ENCODE assay signal across 9 mouse cellular contexts in genomic region chr13:110097424-110098050, GRCm38 (mm10).
DNase-seq lines count a peak whose midpoint lies in the region; ATAC-seq and TF ChIP-seq lines count a peak whose summit lies in the region.
"Had no signal": no experiment of that assay in that cellular context is flagged by ENCODE, and none has a peak within 500 bp of the region (broad histone marks: within the 10 kb centered on the region; RNA-seq: fewer than 3 reads in every experiment).

No protein-coding gene starts in this region.

- no peak overlapping the region for H3K9ac ChIP-seq in heart, embryonic 15.5 days
- no peak overlapping the region for H3K9ac ChIP-seq in heart, adult 2 months (ENCODE audit: low read depth, low read length)
- no peak overlapping the region for H3K9ac ChIP-seq in midbrain, embryonic 13.5 days (replicated peaks)
- no peak overlapping the region for H3K9ac ChIP-seq in midbrain, embryonic 16.5 days (ENCODE audit: low read depth, low read length)

- ATAC-seq in heart, embryonic 15.5 days (replicated peaks; ENCODE audit: insufficient number of reproducible peaks, insufficient read depth, low FRiP score, low read depth) = no peak
- ATAC-seq in midbrain, embryonic 13.5 days = no peak
- ATAC-seq in midbrain, embryonic 16.5 days = no peak
- no peak for ATAC-seq in activated CD4-positive, CD25-positive, alpha-beta regulatory T cell, adult 4 months

- no peaks in the 10 kb centered on the region for H3K9me3 ChIP-seq in heart, embryonic 15.5 days (replicated peaks)
- H3K9me3 ChIP-seq in midbrain, embryonic 13.5 days = no peaks in the 10 kb centered on the region
- H3K9me3 ChIP-seq in midbrain, embryonic 16.5 days (replicated peaks; ENCODE audit: control insufficient read depth, low read length, poor library complexity, severe bottlenecking) = no peaks in the 10 kb centered on the region

- intact Hi-C loops in heart, adult 2 months (cut with DNase I) = no loop called here

- H3K27ac ChIP-seq in heart, embryonic 15.5 days = peak overlapping the region; percentile 47
- no peak overlapping the region for H3K27ac ChIP-seq in heart, adult 2 months
- 0 out of 2 replicates have a peak overlapping the region, but pooled peaks have one; percentile 32 for H3K27ac ChIP-seq in midbrain, embryonic 13.5 days
- H3K27ac ChIP-seq in midbrain, embryonic 16.5 days (ENCODE audit: low read length) = no peak overlapping the region

- DNase-seq in heart, adult 2 months = no peak
- DNase-seq in cerebellum, postnatal 25 days = peak; percentile 52 to 71
- DNase-seq in right cerebral cortex, postnatal 10 days (ENCODE audit: low spot score in 2 of 2) = peak; percentile 58
- DNase-seq in embryo, embryonic 9.5 days (ENCODE audit: extremely low spot score) = no peak
- DNase-seq: thymus, adult 2 months had no signal

- H3K27me3 ChIP-seq in heart, embryonic 15.5 days = no peaks in the 10 kb centered on the region
- no peaks in the 10 kb centered on the region for H3K27me3 ChIP-seq in heart, adult 2 months (ENCODE audit: control insufficient read depth, insufficient read depth, low read length)
- no peaks in the 10 kb centered on the region for H3K27me3 ChIP-seq in midbrain, embryonic 13.5 days
- H3K27me3 ChIP-seq in midbrain, embryonic 16.5 days (ENCODE audit: control insufficient read depth, insufficient read depth, low read depth, low read length) = no peaks in the 10 kb centered on the region

- H3K4me1 ChIP-seq in heart, embryonic 15.5 days (replicated peaks) = no peaks in the 10 kb centered on the region
- no peaks in the 10 kb centered on the region for H3K4me1 ChIP-seq in heart, adult 2 months (ENCODE audit: control insufficient read depth, insufficient read depth, low read length)
- peaks cover 28% of the 10 kb centered on the region for H3K4me1 ChIP-seq in midbrain, embryonic 13.5 days (replicated peaks)
- peaks cover 22% of the 10 kb centered on the region for H3K4me1 ChIP-seq in midbrain, embryonic 16.5 days (ENCODE audit: control insufficient read depth, insufficient read depth, low read length)

- no peak for TF ChIP-seq EP300 in heart, adult 2 months (IDR thresholded peaks at IDR 0.05; ENCODE audit: insufficient read depth, low read depth, low read length)

- no peak for TF ChIP-seq CTCF in heart, adult 2 months (IDR thresholded peaks at IDR 0.05)

- no peaks in the 10 kb centered on the region for H3K36me3 ChIP-seq in heart, embryonic 15.5 days
- no peaks in the 10 kb centered on the region for H3K36me3 ChIP-seq in heart, adult 2 months (ENCODE audit: control insufficient read depth, insufficient read depth, low read length)
- no peaks in the 10 kb centered on the region for H3K36me3 ChIP-seq in midbrain, embryonic 13.5 days
- H3K36me3 ChIP-seq in midbrain, embryonic 16.5 days (ENCODE audit: control insufficient read depth, insufficient read depth, low read length) = no peaks in the 10 kb centered on the region

- no peak for TF ChIP-seq POLR2A in heart, adult 2 months (IDR thresholded peaks at IDR 0.05; ENCODE audit: insufficient read depth, low read depth, low read length)

- WGBS in heart, embryonic 15.5 days = 69% methylated on average over 6 of the region's 6 CpGs
- WGBS in heart, adult 2 months = 54% methylated on average over 6 of the region's 6 CpGs
- WGBS in midbrain, embryonic 13.5 days = 79% methylated on average over 6 of the region's 6 CpGs
- WGBS in midbrain, embryonic 16.5 days = 77% methylated on average over 6 of the region's 6 CpGs

- no peaks in the 10 kb centered on the region for H3K79me2 ChIP-seq in heart, adult 2 months (replicated peaks; ENCODE audit: control insufficient read depth, insufficient read depth, low read length)

- H3K4me3 ChIP-seq in heart, embryonic 15.5 days = no peak overlapping the region
- H3K4me3 ChIP-seq in heart, adult 2 months = no peak overlapping the region
- H3K4me3 ChIP-seq in midbrain, embryonic 13.5 days (replicated peaks) = no peak overlapping the region
- no peak overlapping the region for H3K4me3 ChIP-seq in midbrain, embryonic 16.5 days (ENCODE audit: low read depth, low read length)

- no peak overlapping the region for H3K4me2 ChIP-seq in heart, embryonic 15.5 days
- H3K4me2 ChIP-seq in midbrain, embryonic 13.5 days (replicated peaks) = no peak overlapping the region
- H3K4me2 ChIP-seq in midbrain, embryonic 16.5 days (ENCODE audit: low read length) = no peak overlapping the region

Comparison
In these comparisons a context has a peak if more than half of its experiments do, and no peak if none do; other contexts are left out.
1. H3K27ac ChIP-seq: peak in heart, embryonic 15.5 days (single experiment) and midbrain, embryonic 13.5 days (single experiment); none in heart, adult 2 months (single experiment) and midbrain, embryonic 16.5 days (single experiment).
2. DNase-seq: peak in cerebellum, postnatal 25 days (2 of 2) and right cerebral cortex, postnatal 10 days (2 of 2); none in heart, adult 2 months (0 of 2) and embryo, embryonic 9.5 days (single experiment).